Comparison of ENCODE assay signal across 8 mouse cellular contexts in the genomic region with DNA sequence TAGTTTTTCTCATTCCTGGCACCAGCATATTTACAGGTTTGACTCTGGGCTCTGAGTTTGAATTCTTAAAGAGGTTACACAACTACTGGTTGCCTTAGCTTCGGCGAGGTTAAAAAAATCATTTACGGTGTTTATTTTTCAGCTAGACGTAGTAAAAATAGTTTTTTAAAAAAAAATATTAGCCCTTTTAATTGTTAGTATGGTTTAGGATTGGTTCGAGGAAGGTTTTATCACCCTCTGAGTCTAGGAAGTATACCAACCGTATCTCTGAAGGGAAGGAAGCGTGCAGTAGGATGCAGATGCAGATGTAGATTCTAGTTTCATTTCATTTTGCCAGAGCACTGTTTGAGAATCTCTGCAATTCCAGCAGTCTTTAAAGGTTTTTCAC. TPM values are rescaled to one million over a fixed set of nuclear protein-coding genes. Genes with fewer than 3 reads are reported as not detected.
A peak's percentile ranks its signal among the peaks of the same experiment; 100 is the strongest.
DNase-seq lines count a peak whose midpoint lies in the region; ATAC-seq and TF ChIP-seq lines count a peak whose summit lies in the region.

No protein-coding gene starts in this region.

- WGBS in intestine, embryonic 14.5 days: 4% methylated on average over 7 of the region's 7 CpGs
- WGBS in neural tube, embryonic 13.5 days: 5% methylated on average over 7 of the region's 7 CpGs

- no peaks in the 10 kb centered on the region for H3K9me3 ChIP-seq in intestine, embryonic 14.5 days (ENCODE audit: control insufficient read depth, low read length)
- H3K9me3 ChIP-seq in neural tube, embryonic 13.5 days: no peaks in the 10 kb centered on the region

- H3K4me1 ChIP-seq in cortical plate, adult 2 months (ENCODE audit: control insufficient read depth, insufficient read depth, low read length): 0 out of 2 replicates have a peak, but pooled peaks cover 1% of the 10 kb centered on the region
- H3K4me1 ChIP-seq in intestine, embryonic 14.5 days (replicated peaks; ENCODE audit: control insufficient read depth, insufficient read depth, low read length): peaks cover 13% of the 10 kb centered on the region
- H3K4me1 ChIP-seq in neural tube, embryonic 13.5 days (replicated peaks): peaks cover 31% of the 10 kb centered on the region

- no peak for DNase-seq in left cerebral cortex, adult 2 months (ENCODE audit: extremely low spot score in 1 of 2, low spot score in 2 of 2)
- no peak for DNase-seq in left cerebral cortex, postnatal 4 days
- no peak for DNase-seq in intestine, embryonic 14.5 days (ENCODE audit: low spot score)
- DNase-seq in right cerebral cortex, postnatal 14 days: no peak
- DNase-seq in right cerebral cortex, postnatal 25 days: no peak
- no peak for DNase-seq in layer of hippocampus, postnatal 10 days (ENCODE audit: low spot score in 2 of 2)

- H3K4me3 ChIP-seq in left cerebral cortex, adult 2 months: peak overlapping the region; percentile 90
- peak overlapping the region; percentile 99 for H3K4me3 ChIP-seq in cortical plate, adult 2 months (ENCODE audit: insufficient read depth, low read length)
- H3K4me3 ChIP-seq in intestine, embryonic 14.5 days (ENCODE audit: low read depth, low read length): peak overlapping the region; percentile 97
- H3K4me3 ChIP-seq in neural tube, embryonic 13.5 days: peak overlapping the region; percentile 99

- peak overlapping the region; percentile 96 for H3K27ac ChIP-seq in left cerebral cortex, adult 2 months
- H3K27ac ChIP-seq in cortical plate, adult 2 months (ENCODE audit: insufficient read depth, low read length): no peak overlapping the region
- H3K27ac ChIP-seq in intestine, embryonic 14.5 days (ENCODE audit: low read depth): peak overlapping the region; percentile 91; the same call in 1 of the 2 replicates
- H3K27ac ChIP-seq in neural tube, embryonic 13.5 days (replicated peaks): 0 out of 2 replicates have a peak overlapping the region, but pooled peaks have one; percentile 96

- H3K9ac ChIP-seq in intestine, embryonic 14.5 days (ENCODE audit: low read length): peak overlapping the region; percentile 93
- H3K9ac ChIP-seq in neural tube, embryonic 13.5 days: peak overlapping the region; percentile 97

- TF ChIP-seq POLR2A in cortical plate, adult 2 months (IDR thresholded peaks at IDR 0.05; ENCODE audit: extremely low read depth, insufficient read depth, low read length): no peak

- no peaks in the 10 kb centered on the region for H3K27me3 ChIP-seq in intestine, embryonic 14.5 days (replicated peaks; ENCODE audit: control insufficient read depth, insufficient read depth, low read length)
- H3K27me3 ChIP-seq in neural tube, embryonic 13.5 days: no peaks in the 10 kb centered on the region

- peak overlapping the region; percentile 86 for H3K4me2 ChIP-seq in intestine, embryonic 14.5 days (ENCODE audit: low read length)
- peak overlapping the region; percentile 85 for H3K4me2 ChIP-seq in neural tube, embryonic 13.5 days

- no peak for TF ChIP-seq CTCF in left cerebral cortex, adult 2 months (IDR thresholded peaks at IDR 0.05)
- no peak for TF ChIP-seq CTCF in cortical plate, adult 2 months (IDR thresholded peaks at IDR 0.05; ENCODE audit: extremely low read depth, insufficient read depth, low read length)

- intact Hi-C loops in left cerebral cortex, adult 2 months (cut with DNase I): loop anchor here (2.0 kb wide), 1 partner anchor 125 kb away; a partner anchor contains a TSS
- intact Hi-C loops in left cerebral cortex, postnatal 4 days (cut with DNase I): no loop called here

- H3K36me3 ChIP-seq in intestine, embryonic 14.5 days (ENCODE audit: control insufficient read depth, insufficient read depth, low read length): no peaks in the 10 kb centered on the region
- H3K36me3 ChIP-seq in neural tube, embryonic 13.5 days: no peaks in the 10 kb centered on the region

- no peak for ATAC-seq in intestine, embryonic 14.5 days (replicated peaks; ENCODE audit: low FRiP score, low TSS enrichment, low read depth)
- ATAC-seq in neural tube, embryonic 13.5 days (ENCODE audit: low read depth): no peak

RNA-seq across cellular contexts. Expression of a gene that starts 1.6 kb away (rescaled TPM):
- 10 to 100 TPM; 23.3 to 26.7 TPM for total RNA-seq in left cerebral cortex, adult 2 months (2021)
- 10 to 100 TPM; 27.0 to 29.2 TPM for total RNA-seq in left cerebral cortex, postnatal 4 days (2021)
- polyA plus RNA-seq in cortical plate, adult 2 months (2012; rRNA removed): 9.5 and 9.8 TPM in 2 replicates
- 11.9 and 12.4 TPM in 2 replicates for polyA plus RNA-seq in intestine, embryonic 14.5 days (2014; fragmentation: Nextera tagmentation; extraction: Ambion mirVana)
- polyA plus RNA-seq in neural tube, embryonic 13.5 days (2015; fragmentation: Nextera tagmentation; extraction: Ambion mirVana): 19.4 and 19.8 TPM in 2 replicates
- 10 to 100 TPM; 19.1 to 20.9 TPM for total RNA-seq in layer of hippocampus, postnatal 10 days (2021)

RNA-seq across cellular contexts. Expression of a gene that starts 52.4 kb away (rescaled TPM):
- 10 to 100 TPM; 43.4 to 48.1 TPM for total RNA-seq in left cerebral cortex, adult 2 months (2021)
- 10 to 100 TPM; 30.6 to 35.2 TPM for total RNA-seq in left cerebral cortex, postnatal 4 days (2021)
- polyA plus RNA-seq in cortical plate, adult 2 months (2012; rRNA removed): 25.3 and 27.7 TPM in 2 replicates
- polyA plus RNA-seq in intestine, embryonic 14.5 days (2014; fragmentation: Nextera tagmentation; extraction: Ambion mirVana): 27.5 and 30.3 TPM in 2 replicates
- polyA plus RNA-seq in neural tube, embryonic 13.5 days (2015; fragmentation: Nextera tagmentation; extraction: Ambion mirVana): 28.6 and 30.4 TPM in 2 replicates
- total RNA-seq in layer of hippocampus, postnatal 10 days (2021): 10 to 100 TPM; 36.4 to 39.6 TPM

RNA-seq across cellular contexts. Expression of a gene that starts 55.9 kb away (rescaled TPM):
- 1 to 10 TPM; 1.2 to 1.8 TPM for total RNA-seq in left cerebral cortex, adult 2 months (2021)
- under 1 TPM; 0.32 to 0.64 TPM for total RNA-seq in left cerebral cortex, postnatal 4 days (2021)
- polyA plus RNA-seq in cortical plate, adult 2 months (2012; rRNA removed): 1.3 and 1.4 TPM in 2 replicates
- 0.72 and 0.81 TPM in 2 replicates for polyA plus RNA-seq in intestine, embryonic 14.5 days (2014; fragmentation: Nextera tagmentation; extraction: Ambion mirVana)
- 0.39 and 0.70 TPM in 2 replicates for polyA plus RNA-seq in neural tube, embryonic 13.5 days (2015; fragmentation: Nextera tagmentation; extraction: Ambion mirVana)
- total RNA-seq in layer of hippocampus, postnatal 10 days (2021): under 1 TPM; 0.54 to 0.87 TPM
